Mouse (Mus musculus) T-cell, adult 2 months (primary cell): ENCODE results near the gene Slc26a3.

Experiments used
- DNase-seq: peaks from one replicate; pipeline ENCODE4 v3.0.0; 2022; ENCODE audit warnings: low spot score

Gene Slc26a3

DNA sequence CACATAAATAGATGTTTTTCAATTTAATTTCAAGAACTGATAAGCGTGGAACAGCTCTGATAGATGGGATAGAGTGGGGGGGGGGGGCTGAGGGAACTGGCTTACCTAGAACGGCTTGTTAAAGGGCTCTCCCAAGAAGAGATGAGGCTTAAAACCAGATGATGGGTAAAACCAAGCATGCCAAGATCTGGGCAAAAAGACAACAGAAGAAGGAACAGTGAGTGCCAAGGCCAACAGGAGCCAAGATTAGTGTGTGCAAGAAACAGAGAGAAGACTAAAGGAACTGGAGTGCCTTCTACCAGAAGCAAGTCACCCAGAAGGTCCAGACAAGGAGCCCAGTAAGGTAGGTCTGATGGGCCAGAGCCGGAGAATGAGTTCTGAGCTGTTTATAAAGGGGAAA lies at the start of gene Slc26a3:
Gene Slc26a3, plus strand, starts transcription at position 301 of the 400 bp plus-strand sequence.
- no peak for DNase-seq

- no peak for DNase-seq
Measured at GRCm38 (mm10) chr12:31350191-31350943, 40.3 kb upstream of the Slc26a3 start.

DNA sequence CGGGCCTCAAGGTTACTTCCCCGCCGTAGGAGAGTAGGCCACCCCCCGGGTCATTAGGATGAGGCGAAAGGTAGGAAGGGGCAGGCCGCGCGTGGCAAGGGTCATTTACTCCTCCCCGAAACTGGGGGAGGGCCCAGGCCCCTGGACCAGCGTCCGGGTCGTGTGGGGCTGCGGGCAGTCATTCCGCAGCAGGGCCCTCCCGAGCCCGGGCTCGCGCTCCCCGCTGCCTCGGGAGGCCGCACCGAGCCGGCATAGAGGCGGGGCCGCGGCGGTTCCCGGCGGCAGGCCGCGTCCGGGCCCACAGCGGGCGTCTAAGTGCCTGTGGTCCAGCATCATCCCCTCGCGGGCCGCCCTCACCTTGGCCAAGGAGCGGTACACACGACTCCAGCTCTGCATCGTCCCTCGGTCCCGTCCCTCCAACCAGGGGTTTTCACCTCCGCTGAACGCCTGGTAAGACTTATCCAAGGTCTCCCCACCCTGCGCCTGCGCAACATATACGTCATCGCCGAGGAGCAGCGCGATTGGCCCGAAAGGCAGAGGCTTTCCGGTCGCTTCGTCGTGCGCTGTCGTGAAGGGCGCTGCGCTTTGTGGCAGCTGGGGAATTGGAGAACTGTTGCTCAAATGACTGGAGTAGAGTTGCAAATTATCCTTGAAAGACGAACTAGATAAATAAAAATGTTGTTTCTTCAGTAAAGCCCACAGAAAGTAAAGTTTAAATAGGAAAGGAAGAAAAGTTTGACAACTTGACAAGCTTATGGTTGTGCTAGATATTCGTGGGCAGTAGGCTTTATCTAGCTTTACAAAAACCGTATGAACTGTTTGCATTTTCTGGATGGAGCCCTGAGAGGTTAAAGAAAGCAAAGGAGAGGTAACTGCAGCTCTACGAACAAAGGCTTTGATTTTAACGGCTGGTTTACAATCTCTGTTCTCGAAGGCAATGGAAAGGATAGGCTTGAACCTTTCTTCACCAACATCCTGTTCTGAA lies 39.4 kb upstream of the Slc26a3 start, which contains the start of gene Dld:
Gene Dld, minus strand, starts transcription at position 510 of the 985 bp plus-strand sequence.
- peak; percentile 96 for DNase-seq

DNA sequence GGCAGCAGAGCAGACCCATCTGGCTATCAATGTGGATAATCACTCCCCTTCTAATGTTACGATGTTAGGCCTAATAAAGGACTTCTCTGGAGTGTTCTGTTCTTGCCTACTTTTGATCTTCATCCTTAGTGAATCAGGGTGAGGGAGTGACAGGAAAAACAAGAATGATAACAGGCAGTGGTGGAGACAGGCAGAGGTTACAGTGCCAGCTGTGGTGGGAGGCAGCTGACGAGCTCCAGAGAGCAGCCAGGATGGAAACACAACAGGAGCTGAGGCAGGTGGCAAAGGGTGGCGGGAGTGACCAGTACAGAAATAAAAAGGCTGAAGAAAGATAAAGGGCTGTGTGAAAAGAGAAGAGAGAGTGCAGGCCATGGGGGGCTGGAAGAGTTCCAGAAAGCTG lies 24.2 kb upstream of the Slc26a3 start:
- DNase-seq, result no peak

GRCm38 (mm10) chr12:31367721-31368120 lies 22.9 kb upstream of the Slc26a3 start:
- no peak for DNase-seq

DNA sequence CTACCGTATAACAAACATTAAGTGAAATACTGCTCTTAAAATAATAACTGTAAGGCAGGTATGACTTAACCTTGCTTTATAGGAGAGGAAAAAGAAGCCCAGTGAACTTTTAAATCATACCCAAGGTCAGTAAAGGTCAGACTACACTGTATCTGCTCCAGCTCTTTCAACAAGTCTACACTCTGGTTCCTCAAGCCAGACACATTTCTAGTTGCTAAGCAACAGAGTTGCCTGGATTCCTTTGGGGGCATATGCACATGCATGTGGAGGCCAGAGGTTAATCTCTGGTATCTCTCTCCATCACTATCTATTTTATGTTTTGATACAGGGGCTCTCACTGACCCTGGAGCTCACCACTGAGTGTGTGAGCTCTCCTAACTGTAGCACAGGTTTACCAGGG lies 21.6 kb upstream of the Slc26a3 start:
- DNase-seq, result no peak

DNA sequence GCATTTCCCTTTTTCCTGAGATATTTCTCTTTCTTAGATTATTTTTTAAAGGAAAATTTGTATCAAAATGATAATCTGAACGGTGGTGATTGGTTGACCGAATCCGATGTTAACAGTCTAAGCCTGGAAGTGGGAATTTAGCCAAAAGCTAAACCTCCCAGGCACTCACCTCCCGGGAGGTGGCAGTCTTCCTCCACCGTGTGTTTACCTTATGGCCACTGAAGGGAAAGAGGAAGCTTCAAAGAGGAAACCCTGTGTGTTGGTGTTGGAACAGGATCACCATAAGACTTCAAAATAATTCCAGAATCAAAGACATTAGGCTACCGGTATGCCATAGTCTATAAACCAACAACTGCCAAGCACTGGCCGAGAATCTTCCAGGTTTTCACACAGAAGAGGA lies 21.0 kb upstream of the Slc26a3 start:
- DNase-seq, result no peak

- peak; percentile 36 for DNase-seq
Measured at GRCm38 (mm10) chr12:31374603-31375282, 15.9 kb upstream of the Slc26a3 start.

DNA sequence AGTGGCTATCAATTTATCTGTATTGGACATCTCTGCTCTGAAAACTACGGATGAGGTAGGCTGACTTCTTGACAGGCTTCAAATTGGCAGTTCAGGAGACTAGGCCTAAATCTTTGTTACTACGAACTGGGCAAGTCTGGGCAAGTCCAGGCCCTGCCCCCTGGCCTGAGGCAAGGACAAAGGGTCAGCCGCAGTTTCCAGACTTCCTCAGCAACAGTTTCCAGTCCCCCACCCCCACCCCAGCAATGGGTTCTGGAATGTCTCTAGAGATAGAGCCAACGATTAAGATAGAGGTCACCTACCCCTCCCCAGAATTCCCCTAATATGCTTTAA lies 15.4 kb upstream of the Slc26a3 start:
- no peak for DNase-seq

GRCm38 (mm10) chr12:31376326-31376950 lies 14.2 kb upstream of the Slc26a3 start:
- no peak for DNase-seq

DNA sequence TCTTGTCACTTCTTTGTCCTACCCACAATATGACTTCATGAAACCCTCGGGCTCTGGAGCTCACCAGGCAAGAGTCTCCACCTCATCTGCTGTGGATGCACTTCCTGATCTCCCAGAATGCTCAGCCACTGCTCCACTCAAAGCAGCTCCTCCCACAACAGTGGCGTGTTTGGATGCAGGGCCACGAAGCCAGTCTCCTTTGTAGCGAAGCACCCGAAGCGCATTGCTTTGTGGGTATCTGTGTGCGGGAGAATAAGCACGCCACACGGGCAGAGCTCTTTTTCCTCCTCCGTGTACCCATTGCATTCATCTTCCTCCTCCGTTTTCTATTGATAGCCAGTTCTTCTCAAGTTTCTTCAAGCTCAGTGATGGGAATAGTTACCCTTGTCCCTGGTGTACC lies 13.4 kb upstream of the Slc26a3 start:
- no peak for DNase-seq

DNA sequence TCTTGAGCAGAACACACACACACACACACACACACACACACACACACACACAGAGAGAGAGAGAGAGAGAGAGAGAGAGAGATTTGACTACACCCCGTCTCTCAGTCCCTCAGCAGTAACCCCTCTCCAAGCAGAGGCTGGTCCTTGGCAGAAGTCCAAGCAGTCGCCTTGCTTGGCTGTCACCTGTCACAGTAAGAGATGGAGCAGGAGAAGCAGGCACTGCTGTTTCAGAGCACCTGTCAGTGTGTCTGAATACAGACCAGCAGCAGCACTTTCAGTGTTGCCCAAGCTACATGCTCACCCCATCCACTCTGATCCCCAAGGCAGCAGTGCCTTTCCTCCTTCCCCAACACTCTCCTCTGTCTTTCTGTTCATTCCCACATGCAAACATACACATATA lies 9.8 kb upstream of the Slc26a3 start:
- DNase-seq, result no peak

- no peak for DNase-seq
Measured at GRCm38 (mm10) chr12:31382451-31382850, 8.2 kb upstream of the Slc26a3 start.

- DNase-seq, result no peak
Measured at GRCm38 (mm10) chr12:31387303-31387702, 3.4 kb upstream of the Slc26a3 start.

DNA sequence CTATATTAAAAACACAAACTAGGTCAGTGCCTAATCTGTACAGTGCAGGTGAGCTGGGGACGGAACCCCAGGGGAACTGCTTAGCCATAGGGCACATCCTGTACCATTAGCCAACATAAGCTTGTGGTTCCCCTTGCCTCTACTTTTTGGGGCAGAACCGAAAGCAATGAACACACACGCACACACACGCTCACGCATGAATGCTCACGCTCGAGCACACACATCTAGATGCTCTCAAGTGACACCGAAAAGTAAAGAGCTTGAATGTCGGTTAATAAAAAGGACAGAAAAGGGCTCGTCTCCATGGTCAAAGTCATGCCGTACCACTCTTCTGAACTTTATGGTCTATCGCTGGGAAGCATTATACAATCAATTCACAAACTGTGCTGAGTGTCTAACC lies 1.0 kb downstream of the Slc26a3 start:
- no peak for DNase-seq

GRCm38 (mm10) chr12:31395895-31396294 lies 5.2 kb downstream of the Slc26a3 start:
- no peak for DNase-seq

- no peak for DNase-seq
Measured at GRCm38 (mm10) chr12:31397709-31398108, 7.0 kb downstream of the Slc26a3 start.

GRCm38 (mm10) chr12:31400821-31401220 lies 10.2 kb downstream of the Slc26a3 start:
- no peak for DNase-seq

- no peak for DNase-seq
Measured at GRCm38 (mm10) chr12:31401930-31402329, 11.3 kb downstream of the Slc26a3 start.

- DNase-seq, result no peak
Measured at GRCm38 (mm10) chr12:31404575-31405240, 14.0 kb downstream of the Slc26a3 start.

DNA sequence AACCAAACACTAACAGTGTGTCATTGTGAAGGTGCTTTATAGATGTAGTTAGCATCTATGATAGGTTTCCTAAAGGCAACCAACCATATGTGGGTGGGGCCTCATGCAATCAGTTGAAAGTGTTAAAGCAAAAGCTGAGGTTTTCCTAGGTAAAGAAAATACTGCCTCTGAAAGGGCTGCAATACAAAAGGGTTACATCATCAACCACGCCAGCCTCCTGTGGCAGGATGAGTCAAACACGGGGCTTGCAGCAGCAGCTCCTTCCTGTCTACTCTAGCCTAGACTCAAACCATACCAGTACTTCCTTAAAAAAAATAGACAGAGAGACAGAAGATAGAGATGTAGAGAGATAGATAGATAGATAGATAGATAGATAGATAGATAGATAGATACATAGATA lies 25.3 kb downstream of the Slc26a3 start:
- peak; percentile 5 for DNase-seq
